ENCODE assay signal across 10 mouse cellular contexts in genomic region chr5:124012885-124013284, GRCm38 (mm10). TPM values are rescaled to one million over a fixed set of nuclear protein-coding genes. Genes with fewer than 3 reads are reported as not detected.
DNase-seq lines count a peak whose midpoint lies in the region; ATAC-seq and TF ChIP-seq lines count a peak whose summit lies in the region.
"Had no signal": no experiment of that assay in that cellular context is flagged by ENCODE, and none has a peak within 500 bp of the region (broad histone marks: within the 10 kb centered on the region; RNA-seq: fewer than 3 reads in every experiment).

No protein-coding gene starts in this region.

- 70% methylated on average over 10 of the region's 10 CpGs for WGBS in intestine, embryonic 16.5 days
- 72% methylated on average over 10 of the region's 10 CpGs for WGBS in intestine, embryonic 15.5 days
- WGBS in forebrain, embryonic 16.5 days: 82% methylated on average over 10 of the region's 10 CpGs
- WGBS in liver, postnatal 0 days (ENCODE audit: insufficient replicate concordance): 33% methylated on average over 10 of the region's 10 CpGs

- 0 out of 2 replicates have a peak overlapping the region, but pooled peaks have one; percentile 28 for H3K27ac ChIP-seq in intestine, embryonic 16.5 days (ENCODE audit: low read length)
- no peak overlapping the region for H3K27ac ChIP-seq in intestine, embryonic 15.5 days
- peak overlapping the region; percentile 81; the same call in 1 of the 2 replicates for H3K27ac ChIP-seq in forebrain, embryonic 16.5 days (ENCODE audit: low read length)
- 0 out of 2 replicates have a peak overlapping the region, but pooled peaks have one; percentile 66 for H3K27ac ChIP-seq in liver, postnatal 0 days (ENCODE audit: low read depth)

- H3K9me3 ChIP-seq in intestine, embryonic 16.5 days (ENCODE audit: control insufficient read depth, low read length): no peaks in the 10 kb centered on the region
- no peaks in the 10 kb centered on the region for H3K9me3 ChIP-seq in intestine, embryonic 15.5 days
- H3K9me3 ChIP-seq in forebrain, embryonic 16.5 days (ENCODE audit: control insufficient read depth, low read length): no peaks in the 10 kb centered on the region
- H3K9me3 ChIP-seq in liver, postnatal 0 days (ENCODE audit: low read length): no peaks in the 10 kb centered on the region

- no peak overlapping the region for H3K4me3 ChIP-seq in intestine, embryonic 16.5 days (ENCODE audit: low read length)
- H3K4me3 ChIP-seq in intestine, embryonic 15.5 days (replicated peaks): no peak overlapping the region
- H3K4me3 ChIP-seq in forebrain, embryonic 16.5 days (replicated peaks; ENCODE audit: low read length): no peak overlapping the region
- no peak overlapping the region for H3K4me3 ChIP-seq in liver, postnatal 0 days (ENCODE audit: low read depth, low read length)
- H3K4me3 ChIP-seq: myocyte had no signal

- TF ChIP-seq EP300 in liver, postnatal 0 days (IDR thresholded peaks at IDR 0.05; ENCODE audit: low read depth): no peak

- peaks cover 63% of the 10 kb centered on the region for H3K4me1 ChIP-seq in intestine, embryonic 16.5 days (ENCODE audit: control insufficient read depth, insufficient read depth, low read length)
- peaks cover 53% of the 10 kb centered on the region for H3K4me1 ChIP-seq in intestine, embryonic 15.5 days (replicated peaks)
- peaks cover 56% of the 10 kb centered on the region for H3K4me1 ChIP-seq in forebrain, embryonic 16.5 days (replicated peaks; ENCODE audit: control insufficient read depth, insufficient read depth, low read length)
- H3K4me1 ChIP-seq in liver, postnatal 0 days (ENCODE audit: insufficient read depth): peaks cover 76% of the 10 kb centered on the region

- peaks cover 16% of the 10 kb centered on the region; the same call in 1 of the 2 replicates for H3K36me3 ChIP-seq in intestine, embryonic 16.5 days (ENCODE audit: control insufficient read depth, insufficient read depth, low read length)
- peaks cover 14% of the 10 kb centered on the region; the same call in 1 of the 2 replicates for H3K36me3 ChIP-seq in intestine, embryonic 15.5 days
- H3K36me3 ChIP-seq in forebrain, embryonic 16.5 days (ENCODE audit: control insufficient read depth, insufficient read depth): peaks cover 17% of the 10 kb centered on the region
- H3K36me3 ChIP-seq in liver, postnatal 0 days (replicated peaks; ENCODE audit: insufficient read depth, low read length): peaks cover 24% of the 10 kb centered on the region

- H3K9ac ChIP-seq in intestine, embryonic 16.5 days (ENCODE audit: low read depth, low read length): no peak overlapping the region
- no peak overlapping the region for H3K9ac ChIP-seq in intestine, embryonic 15.5 days
- no peak overlapping the region for H3K9ac ChIP-seq in forebrain, embryonic 16.5 days (replicated peaks; ENCODE audit: low read depth, low read length)
- no peak overlapping the region for H3K9ac ChIP-seq in liver, postnatal 0 days (replicated peaks)

- DNase-seq in adrenal gland, postnatal 10 days: peak; percentile 76
- DNase-seq in liver, postnatal 0 days: no peak
- no peak for DNase-seq in frontal cortex, postnatal 14 days (ENCODE audit: low spot score in 2 of 2)
- DNase-seq in thymus, adult 18-20 months: no peak
- DNase-seq: layer of hippocampus, adult 9-11 months had no signal

- no peak for ATAC-seq in intestine, embryonic 16.5 days
- no peak for ATAC-seq in intestine, embryonic 15.5 days
- ATAC-seq in forebrain, embryonic 16.5 days: no peak
- ATAC-seq in liver, postnatal 0 days: no peak
- ATAC-seq in erythroid progenitor cell, adult 5-6 weeks (replicated peaks; ENCODE audit: low FRiP score, poor library complexity, severe bottlenecking): no peak

- no peaks in the 10 kb centered on the region for H3K27me3 ChIP-seq in intestine, embryonic 16.5 days (replicated peaks; ENCODE audit: control insufficient read depth, insufficient read depth, low read length)
- H3K27me3 ChIP-seq in intestine, embryonic 15.5 days (replicated peaks): no peaks in the 10 kb centered on the region
- no peaks in the 10 kb centered on the region for H3K27me3 ChIP-seq in forebrain, embryonic 16.5 days (replicated peaks; ENCODE audit: control insufficient read depth, insufficient read depth, low read length)
- H3K27me3 ChIP-seq in liver, postnatal 0 days (ENCODE audit: insufficient read depth, low read length): no peaks in the 10 kb centered on the region

- TF ChIP-seq CTCF in liver, postnatal 0 days (IDR thresholded peaks at IDR 0.05; ENCODE audit: low read depth): 0 out of 2 replicates have a peak, but pooled peaks have one; percentile 19

- H3K4me2 ChIP-seq in intestine, embryonic 16.5 days (ENCODE audit: low read depth, low read length): no peak overlapping the region
- no peak overlapping the region for H3K4me2 ChIP-seq in intestine, embryonic 15.5 days (replicated peaks)
- no peak overlapping the region for H3K4me2 ChIP-seq in forebrain, embryonic 16.5 days (ENCODE audit: low read length)
- no peak overlapping the region for H3K4me2 ChIP-seq in liver, postnatal 0 days (ENCODE audit: low read depth, low read length)

RNA-seq across cellular contexts. Expression of gene Vps37b, which starts 19.2 kb away (rescaled TPM):
- 25.7 and 27.1 TPM in 2 replicates for polyA plus RNA-seq in intestine, embryonic 16.5 days (2015; fragmentation: Nextera tagmentation; extraction: Ambion mirVana)
- polyA plus RNA-seq in intestine, embryonic 15.5 days (2015; fragmentation: Nextera tagmentation; extraction: Ambion mirVana): 28.2 and 28.8 TPM in 2 replicates
- total RNA-seq in adrenal gland, postnatal 10 days (2021): 10 to 100 TPM; 41.1 to 58.1 TPM
- polyA plus RNA-seq in forebrain, embryonic 16.5 days (2015; fragmentation: Nextera tagmentation; extraction: Ambion mirVana): 104 and 112 TPM in 2 replicates
- 16.4 and 17.6 TPM in 2 replicates for polyA plus RNA-seq in liver, postnatal 0 days (2015; fragmentation: Nextera tagmentation; extraction: Ambion mirVana)
- 15.5 TPM in 2 replicates for total RNA-seq in erythroid progenitor cell, adult 5-6 weeks (2015; ENCODE audit: low replicate concordance)
- 7.3 and 9.6 TPM in 2 replicates for total RNA-seq in erythroid progenitor cell, adult 5-6 weeks (2017; ENCODE audit: low replicate concordance)

RNA-seq across cellular contexts. Expression of gene Hip1r, which starts 39.5 kb away (rescaled TPM):
- polyA plus RNA-seq in intestine, embryonic 16.5 days (2015; fragmentation: Nextera tagmentation; extraction: Ambion mirVana): 33.8 and 34.8 TPM in 2 replicates
- 26.0 and 29.3 TPM in 2 replicates for polyA plus RNA-seq in intestine, embryonic 15.5 days (2015; fragmentation: Nextera tagmentation; extraction: Ambion mirVana)
- 10 to 100 TPM; 18.2 to 22.5 TPM for total RNA-seq in adrenal gland, postnatal 10 days (2021)
- polyA plus RNA-seq in forebrain, embryonic 16.5 days (2015; fragmentation: Nextera tagmentation; extraction: Ambion mirVana): 33.3 and 35.7 TPM in 2 replicates
- polyA plus RNA-seq in liver, postnatal 0 days (2015; fragmentation: Nextera tagmentation; extraction: Ambion mirVana): 10.1 and 13.5 TPM in 2 replicates
- total RNA-seq in erythroid progenitor cell, adult 5-6 weeks (2015; ENCODE audit: low replicate concordance): 0.84 and 2.2 TPM in 2 replicates
- 8.2 and 18.2 TPM in 2 replicates for total RNA-seq in erythroid progenitor cell, adult 5-6 weeks (2017; ENCODE audit: low replicate concordance)
